Mouse (Mus musculus): ENCODE data around the gene Numa1.
A peak's percentile ranks its signal among the peaks of the same experiment; 100 is the strongest.
"Not testable (repeated sequence)": the region's sequence is repeated elsewhere in the genome, so short reads cannot be mapped to it uniquely, and the experiment has no call there.

Numa1 gene

GRCm38 (mm10) chr7:101994241-101994640, 60.3 kb downstream of the Numa1 start:
- DNase-seq: no peak

- DNase-seq: peak; percentile 93
Measured at GRCm38 (mm10) chr7:101998194-101998927, 64.5 kb downstream of the Numa1 start.

GRCm38 (mm10) chr7:101999461-102000151, 65.7 kb downstream of the Numa1 start:
- no peak for DNase-seq

GRCm38 (mm10) chr7:102000296-102000695, 66.4 kb downstream of the Numa1 start:
- DNase-seq: no peak

- DNase-seq: peak; percentile 72
Measured at GRCm38 (mm10) chr7:102000921-102001630, 67.2 kb downstream of the Numa1 start.

- no peak for DNase-seq
Measured at GRCm38 (mm10) chr7:102006520-102006919, 72.6 kb downstream of the Numa1 start.

GRCm38 (mm10) chr7:102011855-102012254, 77.9 kb downstream of the Numa1 start:
- DNase-seq: no peak

GRCm38 (mm10) chr7:102013416-102013815, 79.5 kb downstream of the Numa1 start:
- DNase-seq: no peak

GRCm38 (mm10) chr7:102014995-102015394, 81.1 kb downstream of the Numa1 start:
- DNase-seq: no peak

GRCm38 (mm10) chr7:102016936-102017335, 83.0 kb downstream of the Numa1 start:
- no peak for DNase-seq

- DNase-seq: peak; percentile 23
Measured at GRCm38 (mm10) chr7:102017452-102017851, 83.5 kb downstream of the Numa1 start.

- peak; percentile 40 for DNase-seq
Measured at GRCm38 (mm10) chr7:102018034-102018433, 84.1 kb downstream of the Numa1 start.

- no peak for DNase-seq
Measured at GRCm38 (mm10) chr7:102018590-102018989, 84.7 kb downstream of the Numa1 start, which contains the start of gene Il18bp. TSS of gene Il18bp (minus strand) at chr7:102018690.

GRCm38 (mm10) chr7:102019362-102019761, 85.5 kb downstream of the Numa1 start:
- no peak for DNase-seq

- DNase-seq: not testable (repeated sequence)
Measured at GRCm38 (mm10) chr7:102020934-102021333, 87.0 kb downstream of the Numa1 start.

GRCm38 (mm10) chr7:102023821-102024220, 89.9 kb downstream of the Numa1 start:
- no peak for DNase-seq

GRCm38 (mm10) chr7:102025187-102026119, 91.5 kb downstream of the Numa1 start:
- DNase-seq: no peak

- DNase-seq: peak; percentile 24
Measured at GRCm38 (mm10) chr7:102034904-102035303, 101.0 kb downstream of the Numa1 start.

- DNase-seq: no peak
Measured at GRCm38 (mm10) chr7:102035534-102035933, 101.6 kb downstream of the Numa1 start.

GRCm38 (mm10) chr7:102037318-102037717, 103.4 kb downstream of the Numa1 start:
- DNase-seq: no peak

- DNase-seq: no peak
Measured at GRCm38 (mm10) chr7:102042314-102042713, 108.4 kb downstream of the Numa1 start.

- DNase-seq: not testable (repeated sequence)
Measured at GRCm38 (mm10) chr7:102048524-102048923, 114.6 kb downstream of the Numa1 start.

Measured in lung, postnatal 10 days (tissue).